Mouse (Mus musculus) hematopoietic multipotent progenitor cell, adult 10-12 weeks (in vitro differentiated cells): ENCODE results near the gene Ttc32. TPM values are rescaled to one million over a fixed set of nuclear protein-coding genes. Genes with fewer than 3 reads are reported as not detected.

Source experiments
- polyA plus RNA-seq: library from polyadenylated mRNA; stranded (reverse); fragments of >175 nt; gene quantifications from 2 replicates; pipeline ENCODE4 v1.2.3, GENCODE M21; 2012; ENCODE audit warnings: low replicate concordance

Gene Ttc32
- polyA plus RNA-seq = 19.9 and 33.3 TPM in 2 replicates

GRCm38 (mm10) chr12:9029888-9030723 lies at the start of gene Ttc32:
TSS of gene Ttc32 (plus strand) at chr12:9029997.

Other genes starting within 250 kb of the Ttc32 start
- gene Laptm4a, start 108.3 kb upstream of the Ttc32 start, polyA plus RNA-seq = 9.7 and 43.7 TPM in 2 replicates
- gene Matn3, start 82.1 kb upstream of the Ttc32 start, polyA plus RNA-seq = not detected in 2 replicates
- 0.12 and 0.37 TPM in 2 replicates for gene Wdr35, start 56.1 kb upstream of the Ttc32 start, polyA plus RNA-seq